Mouse (Mus musculus): ENCODE data around the gene Gapdhs. TPM values are rescaled to one million over a fixed set of nuclear protein-coding genes. Genes with fewer than 3 reads are reported as not detected.

Gapdhs gene
- total RNA-seq, 2 experiments from 2014 or later = not detected

DNA sequence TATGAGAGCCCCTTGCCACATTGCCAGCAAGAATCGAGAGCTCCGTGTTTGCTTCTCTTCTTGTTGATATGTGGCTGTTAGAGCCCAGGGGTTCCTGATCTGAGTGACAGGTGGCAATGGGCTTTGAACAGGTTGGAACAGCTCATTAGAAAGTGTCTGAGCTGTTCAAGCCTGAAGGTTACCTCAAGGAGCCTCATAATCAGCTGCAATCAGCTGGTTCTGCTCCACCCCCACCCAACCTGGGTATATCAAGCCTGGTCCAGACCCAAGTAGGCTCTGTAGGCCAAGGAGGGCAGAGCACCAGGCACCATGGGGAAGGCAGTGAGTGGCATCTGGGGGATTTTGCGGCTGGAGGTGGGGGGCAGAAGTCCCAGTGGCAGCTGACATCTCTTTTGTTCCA is 31.5 kb downstream of the Gapdhs start, which contains the start of gene Atp4a:
TSS of gene Atp4a (plus strand) at position 268 of the 400 bp plus-strand sequence.
- Histone ChIP-seq H3K27ac (no peak within 1 kb of the TSS), H3K4me3 (no peak within 1 kb of the TSS)
- no peak for DNase-seq (ENCODE audit: extremely low spot score in 1 of 2, low spot score in 2 of 2)
- intact Hi-C loops (cut with DNase I) = no loop called here
- TF ChIP-seq CTCF (IDR thresholded peaks at IDR 0.05) = no peak

DNA sequence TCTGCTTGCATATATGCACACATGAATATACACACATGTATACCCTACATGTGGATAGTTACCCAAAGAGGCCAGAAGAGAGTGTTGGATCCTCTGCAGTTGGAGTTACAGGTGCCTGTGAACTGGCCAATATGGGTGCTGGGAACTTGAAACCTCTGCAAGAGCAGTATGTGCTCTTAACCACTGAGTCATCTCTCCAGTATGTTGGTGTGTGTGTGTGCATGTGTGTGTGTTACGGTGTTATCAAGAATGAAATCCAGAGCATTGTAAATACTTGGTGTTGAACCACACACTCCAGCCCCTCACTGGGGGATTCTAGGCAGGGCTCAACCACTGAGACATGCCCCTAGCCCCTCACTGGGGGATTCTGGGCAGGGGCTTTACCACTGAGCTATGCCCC is 36.0 kb downstream of the Gapdhs start:
- Histone ChIP-seq H3K27ac (no peak overlapping the region), H3K4me3 (no peak overlapping the region)
- intact Hi-C loops (cut with DNase I) = no loop called here
- no peak for TF ChIP-seq CTCF (IDR thresholded peaks at IDR 0.05)
- no peak for DNase-seq (ENCODE audit: extremely low spot score in 1 of 2, low spot score in 2 of 2)

DNA sequence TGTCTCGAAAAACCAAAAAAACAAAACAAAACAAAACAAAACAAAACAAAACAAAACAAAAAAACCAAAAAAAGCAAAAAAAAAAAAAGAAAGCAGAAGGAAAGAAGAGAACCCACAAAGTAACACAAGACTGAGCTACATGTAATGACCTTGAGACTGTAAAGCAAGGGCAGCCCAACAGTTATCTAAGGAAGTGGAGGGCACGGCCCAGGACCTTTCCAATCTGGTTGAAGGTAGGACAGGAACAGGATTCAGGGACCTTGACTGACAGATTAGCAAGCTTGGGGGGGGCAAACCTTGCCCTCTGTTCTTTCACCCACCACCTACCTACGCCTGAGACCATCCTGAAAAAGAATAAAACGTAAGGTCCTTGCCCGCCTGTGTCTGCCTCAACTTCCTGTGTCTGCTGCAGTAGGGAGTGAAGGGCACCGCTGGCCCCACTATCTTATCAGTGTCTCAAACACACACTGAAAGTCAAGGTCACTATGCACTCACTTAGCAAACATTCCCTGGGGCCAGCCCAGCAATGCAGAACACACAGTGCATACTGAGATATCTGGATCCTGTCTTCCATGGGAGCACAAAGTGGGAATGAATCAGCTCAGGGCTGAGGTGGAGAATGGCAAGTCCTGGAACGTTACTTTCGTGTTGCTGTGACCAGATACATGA is 37.1 kb downstream of the Gapdhs start:
- H3K4me3 ChIP-seq = no peak overlapping the region
- no peak for TF ChIP-seq CTCF (IDR thresholded peaks at IDR 0.05)
- H3K27ac ChIP-seq = no peak overlapping the region
- no peak for DNase-seq (ENCODE audit: extremely low spot score in 1 of 2, low spot score in 2 of 2)
- intact Hi-C loops (cut with DNase I) = no loop called here

DNA sequence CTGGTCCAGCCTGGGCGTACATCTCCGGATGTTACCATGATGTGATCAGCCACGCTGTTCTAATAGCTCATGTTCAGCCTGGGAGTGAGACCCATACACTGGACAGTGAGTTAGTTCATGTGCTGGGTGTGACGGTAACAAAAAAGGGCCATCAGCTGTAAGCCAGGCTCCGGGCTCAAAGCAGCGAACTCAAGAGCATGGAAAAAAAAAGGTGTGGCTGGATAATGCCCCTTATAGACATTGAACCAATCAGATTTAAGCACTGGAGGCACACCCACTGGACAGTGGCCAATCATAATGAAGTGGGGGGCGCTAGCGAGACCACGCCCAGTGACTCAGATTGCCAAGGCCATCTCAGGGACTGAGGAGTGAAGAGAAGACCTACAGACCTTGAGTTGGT is 44.9 kb downstream of the Gapdhs start, which contains the start of gene 2200002J24Rik:
TSS of gene 2200002J24Rik (plus strand) at position 338 of the 400 bp plus-strand sequence.
- no peak for TF ChIP-seq CTCF (IDR thresholded peaks at IDR 0.05)
- intact Hi-C loops (cut with DNase I) = no loop called here

DNA sequence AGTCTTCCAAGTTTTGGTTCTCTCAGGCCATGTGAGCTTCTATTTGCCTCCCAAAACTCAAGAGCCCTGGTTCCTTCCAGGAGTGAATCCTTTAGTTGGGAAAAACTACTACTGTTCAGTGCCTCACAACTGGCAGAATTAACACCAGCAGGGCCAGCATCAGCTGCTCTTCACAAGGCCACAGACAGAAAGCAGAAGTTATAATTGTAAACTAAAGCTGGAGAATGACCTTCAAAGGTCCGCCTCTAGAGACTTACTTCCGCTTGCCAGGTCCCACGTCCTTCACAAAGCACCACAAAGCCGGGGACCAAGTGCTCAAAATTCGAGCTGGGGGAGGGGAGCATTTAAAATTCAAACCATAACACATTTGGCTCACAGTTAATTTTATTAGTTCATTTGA is 45.4 kb downstream of the Gapdhs start:
- intact Hi-C loops (cut with DNase I) = no loop called here
- Histone ChIP-seq H3K4me3 (no peak overlapping the region), H3K27ac (no peak overlapping the region)
- no peak for TF ChIP-seq CTCF (IDR thresholded peaks at IDR 0.05)
- DNase-seq (ENCODE audit: extremely low spot score in 1 of 2, low spot score in 2 of 2) = no peak

More for the DNA sequence above, 44.9 kb downstream of the Gapdhs start, which contains the start of gene 2200002J24Rik:
- DNase-seq (ENCODE audit: extremely low spot score in 1 of 2, low spot score in 2 of 2) = no peak
- H3K27ac ChIP-seq = no peak within 1 kb of the TSS
- H3K4me3 ChIP-seq = no peak within 1 kb of the TSS

DNA sequence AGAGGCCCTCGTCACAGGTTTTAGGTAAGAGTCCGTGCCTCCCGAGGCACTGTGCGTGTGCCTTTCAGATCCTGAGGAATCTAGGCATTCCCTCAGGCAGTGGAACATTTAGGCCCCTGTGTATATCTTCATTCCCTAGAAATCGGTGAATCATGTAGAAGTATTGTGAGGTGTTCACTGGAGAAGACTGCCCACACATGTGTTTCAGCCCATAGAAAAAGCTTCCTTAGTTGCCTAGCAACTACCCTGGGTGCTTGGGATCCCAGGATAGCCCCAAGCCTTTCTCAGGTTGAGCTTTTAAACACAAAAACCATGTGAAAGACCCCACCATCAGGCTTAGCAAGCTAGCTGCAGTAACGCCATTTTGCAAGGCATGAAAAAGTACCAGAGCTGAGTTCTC is 55.2 kb downstream of the Gapdhs start:
- Histone ChIP-seq H3K27ac (no peak overlapping the region), H3K4me3 (no peak overlapping the region)
- DNase-seq (ENCODE audit: extremely low spot score in 1 of 2, low spot score in 2 of 2) = no peak
- TF ChIP-seq CTCF (IDR thresholded peaks at IDR 0.05) = no peak
- intact Hi-C loops (cut with DNase I) = no loop called here

DNA sequence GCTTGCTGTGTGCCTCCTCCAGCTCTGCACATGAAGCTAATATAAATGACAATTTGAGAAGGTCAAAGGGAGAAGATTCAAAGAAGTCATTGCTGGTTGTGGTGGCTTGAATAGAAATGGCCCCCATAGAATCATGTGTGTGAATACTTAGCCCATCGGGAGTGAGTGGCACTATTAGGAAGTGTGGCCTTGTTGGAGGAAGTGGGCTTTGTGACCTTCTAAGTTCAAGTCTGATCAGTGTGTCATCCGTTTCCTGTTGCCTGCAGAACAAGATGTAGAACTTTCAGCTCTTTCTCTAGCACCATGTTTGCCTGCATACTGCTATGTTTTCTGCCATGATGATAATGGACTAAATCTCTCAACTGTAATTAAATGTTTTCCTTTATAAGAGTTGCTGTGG is 60.1 kb downstream of the Gapdhs start:
- intact Hi-C loops (cut with DNase I) = loop anchor here (5.0 kb wide), 2 partner anchors 34 to 84 kb away; no protein-coding TSS in a partner anchor
- TF ChIP-seq CTCF (IDR thresholded peaks at IDR 0.05) = no peak
- DNase-seq (ENCODE audit: extremely low spot score in 1 of 2, low spot score in 2 of 2) = no peak
- Histone ChIP-seq H3K4me3 (no peak overlapping the region), H3K27ac (no peak overlapping the region)

DNA sequence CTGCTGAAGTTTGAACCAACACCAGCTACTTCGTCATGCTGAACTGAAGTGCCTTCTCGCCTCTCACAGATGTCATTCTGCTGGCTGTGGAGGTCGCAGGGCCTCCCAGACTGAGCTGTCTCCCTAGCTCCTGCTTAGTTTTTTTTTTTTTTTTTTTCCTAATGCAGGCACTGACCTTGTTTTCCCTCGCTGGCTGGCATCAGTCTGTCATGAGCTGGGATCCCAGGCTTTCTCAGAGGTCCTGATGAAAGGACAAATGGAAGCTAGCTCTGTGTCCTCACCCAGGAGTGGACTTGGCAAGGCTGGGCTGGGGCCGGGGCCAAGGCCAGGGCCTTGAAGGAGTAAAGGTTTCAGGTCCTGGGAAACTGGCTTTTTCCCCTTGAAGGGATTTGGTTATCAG is 61.6 kb downstream of the Gapdhs start:
- H3K27ac ChIP-seq = no peak overlapping the region
- intact Hi-C loops (cut with DNase I) = loop anchor here (5.0 kb wide), 2 partner anchors 35 to 85 kb away; no protein-coding TSS in a partner anchor
- H3K4me3 ChIP-seq = no peak overlapping the region
- DNase-seq (ENCODE audit: extremely low spot score in 1 of 2, low spot score in 2 of 2) = no peak
- TF ChIP-seq CTCF (IDR thresholded peaks at IDR 0.05) = no peak

Other genes starting within 250 kb of the Gapdhs start
- 100 to 1,000 TPM; 182 to 220 TPM for gene Arhgap33, start 208.6 kb downstream of the Gapdhs start, total RNA-seq (2021)
- 1 to 10 TPM; 4.4 to 5.0 TPM for gene Hspb6, start 191.5 kb downstream of the Gapdhs start, total RNA-seq (2021)
- gene Proser3, start 191.4 kb downstream of the Gapdhs start, total RNA-seq (2021) = 1 to 10 TPM; 4.9 to 5.2 TPM
- 10 to 100 TPM; 42.9 to 43.2 TPM for gene Lin37, start 183.8 kb downstream of the Gapdhs start, total RNA-seq (2021)
- 10 to 100 TPM; 67.4 to 74.4 TPM for gene U2af1l4, start 180.4 kb downstream of the Gapdhs start, total RNA-seq (2021)
- gene Gm49396, start 180.3 kb downstream of the Gapdhs start, total RNA-seq (2021) = 1 to 10 TPM; 6.4 to 8.8 TPM
- 10 to 100 TPM; 84.9 to 93.8 TPM for gene Psenen, start 180.1 kb downstream of the Gapdhs start, total RNA-seq (2021)
- 1 to 10 TPM; 3.8 to 6.6 TPM for gene Igflr1, start 178.3 kb downstream of the Gapdhs start, total RNA-seq (2021)
- 10 to 100 TPM; 53.4 to 57.4 TPM for gene Kmt2b, start 155.0 kb downstream of the Gapdhs start, total RNA-seq (2021)
- not detected for gene Zbtb32, start 144.8 kb downstream of the Gapdhs start, total RNA-seq (2021)
- under 1 TPM; 0.48 to 0.96 TPM for gene Upk1a, start 130.8 kb downstream of the Gapdhs start, total RNA-seq (2021)
- gene Cox6b1, start 117.5 kb downstream of the Gapdhs start, total RNA-seq (2021) = 100 to 1,000 TPM; 565 to 587 TPM
- not detected for gene Etv2, start 107.8 kb downstream of the Gapdhs start, total RNA-seq (2021)
- gene Rbm42, start 93.4 kb downstream of the Gapdhs start, total RNA-seq (2021) = 10 to 100 TPM; 67.7 to 67.8 TPM
- 1 to 10 TPM; 4.7 to 5.2 TPM for gene Haus5, start 78.7 kb downstream of the Gapdhs start, total RNA-seq (2021)
- gene Pmis2, start 72.1 kb downstream of the Gapdhs start, total RNA-seq (2021) = not detected
- not detected for gene 2200002J24Rik, start 44.8 kb downstream of the Gapdhs start, total RNA-seq (2021)
- gene Atp4a, start 31.5 kb downstream of the Gapdhs start, total RNA-seq (2021) = under 1 TPM; 0.70 TPM
- gene Tmem147, start 14.1 kb downstream of the Gapdhs start, total RNA-seq (2021) = 100 to 1,000 TPM; 119 to 127 TPM
- 1 to 10 TPM; 7.8 to 8.7 TPM for gene Sbsn, start 7.8 kb upstream of the Gapdhs start, total RNA-seq (2021)
- 1 to 10 TPM; 1.9 to 2.1 TPM for gene Dmkn, start 20.1 kb upstream of the Gapdhs start, total RNA-seq (2021)
- not detected for gene Krtdap, start 44.2 kb upstream of the Gapdhs start, total RNA-seq (2021)
- gene Ffar2, start 80.1 kb upstream of the Gapdhs start, total RNA-seq (2021) = not detected
- not detected for gene Ffar3, start 112.5 kb upstream of the Gapdhs start, total RNA-seq (2021)
- gene Ffar1, start 117.9 kb upstream of the Gapdhs start, total RNA-seq (2021) = not detected
- gene Cd22, start 136.7 kb upstream of the Gapdhs start, total RNA-seq (2021) = not detected
- 10 to 100 TPM; 91.1 to 93.1 TPM for gene Mag, start 171.2 kb upstream of the Gapdhs start, total RNA-seq (2021)
- not detected for gene Hamp2, start 181.0 kb upstream of the Gapdhs start, total RNA-seq (2021)
- gene Hamp, start 200.4 kb upstream of the Gapdhs start, total RNA-seq (2021) = not detected
- 100 to 1,000 TPM; 131 to 134 TPM for gene Usf2, start 213.1 kb upstream of the Gapdhs start, total RNA-seq (2021)
- 10 to 100 TPM; 10.1 to 10.2 TPM for gene Lsr, start 229.8 kb upstream of the Gapdhs start, total RNA-seq (2021)
- under 1 TPM; 0.23 to 0.38 TPM for gene Fam187b, start 230.1 kb upstream of the Gapdhs start, total RNA-seq (2021)